Mouse (Mus musculus): ENCODE results near the gene Wee2.

- TF ChIP-seq GATA1 (IDR thresholded peaks at IDR 0.05; ENCODE audit: borderline replicate concordance, low read length) (no peak), FLI1 (IDR thresholded peaks at IDR 0.05; ENCODE audit: low read length) (no peak)
Measured at GRCm38 (mm10) chr6:40432346-40433275, 6.3 kb upstream of the Wee2 start.
